Mouse (Mus musculus): Measurements from ENCODE around the gene Cluap1. TPM values are rescaled to one million over a fixed set of nuclear protein-coding genes. Genes with fewer than 3 reads are reported as not detected.

The Cluap1 gene
- polyA plus RNA-seq, 1 experiment from 2014 or later: 14.2 TPM

DNA sequence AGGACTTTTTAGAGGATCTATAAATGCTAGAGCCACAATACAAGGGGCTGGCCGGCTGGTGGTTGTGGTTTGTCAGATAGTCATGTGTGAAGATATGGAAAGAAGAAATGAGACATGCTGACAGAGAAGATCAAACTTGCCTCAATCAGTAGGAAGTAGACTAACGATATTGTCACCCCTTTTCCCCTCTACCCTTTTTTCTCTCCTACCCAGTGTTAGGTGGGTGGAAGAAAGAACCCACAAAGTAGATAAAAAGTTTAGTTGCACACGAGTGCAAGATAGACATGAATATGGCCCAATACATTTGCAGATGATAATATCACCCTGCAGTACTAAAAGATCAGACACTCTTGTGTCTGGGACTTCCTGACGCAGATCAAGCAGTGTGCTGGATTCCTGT lies 79.8 kb downstream of the Cluap1 start:
- Histone ChIP-seq H3K27ac (no peak overlapping the region), H3K36me3 (peaks cover 91% of the 10 kb centered on the region), H3K9ac (no peak overlapping the region), H3K27me3 (no peaks in the 10 kb centered on the region), H3K4me1 (replicated peaks) (no peaks in the 10 kb centered on the region), H3K4me3 (no peak overlapping the region), H3K4me2 (no peak overlapping the region), H3K9me3 (replicated peaks) (no peaks in the 10 kb centered on the region)
- ATAC-seq (replicated peaks; ENCODE audit: insufficient number of reproducible peaks, insufficient read depth, low FRiP score, low read depth): no peak
- WGBS: 82% methylated on average over 4 of the region's 4 CpGs

Small RNAs within 50 kb of the gene (microRNA-seq; reads per million reads assigned to microRNA genes)
- not detected for gene Gm23493

Other genes starting within 250 kb of the Cluap1 start
- gene Mefv, start 190.7 kb upstream of the Cluap1 start, polyA plus RNA-seq (2015; fragmentation: Nextera tagmentation; extraction: Ambion mirVana): 0.09 TPM in 1 of 2 replicates, not detected in the other
- gene Zfp263, start 164.7 kb upstream of the Cluap1 start, polyA plus RNA-seq (2015; fragmentation: Nextera tagmentation; extraction: Ambion mirVana): 26.5 and 33.1 TPM in 2 replicates
- gene Olfr15, start 77.9 kb upstream of the Cluap1 start, polyA plus RNA-seq (2015; fragmentation: Nextera tagmentation; extraction: Ambion mirVana): not detected in 2 replicates
- gene Zfp174, start 61.5 kb upstream of the Cluap1 start, polyA plus RNA-seq (2015; fragmentation: Nextera tagmentation; extraction: Ambion mirVana): 0.71 and 0.77 TPM in 2 replicates
- gene Naa60, start 36.4 kb upstream of the Cluap1 start, polyA plus RNA-seq (2015; fragmentation: Nextera tagmentation; extraction: Ambion mirVana): 29.6 and 40.6 TPM in 2 replicates
- 5.3 and 5.4 TPM in 2 replicates for gene Zfp597, start 24.2 kb upstream of the Cluap1 start, polyA plus RNA-seq (2015; fragmentation: Nextera tagmentation; extraction: Ambion mirVana)
- gene Gm20695, start 24.2 kb upstream of the Cluap1 start, polyA plus RNA-seq (2015; fragmentation: Nextera tagmentation; extraction: Ambion mirVana): 0.58 and 0.93 TPM in 2 replicates
- 7.7 and 8.5 TPM in 2 replicates for gene 1700037C18Rik, start 112 bp upstream of the Cluap1 start, polyA plus RNA-seq (2015; fragmentation: Nextera tagmentation; extraction: Ambion mirVana)
- gene Nlrc3, start 67.8 kb downstream of the Cluap1 start, polyA plus RNA-seq (2015; fragmentation: Nextera tagmentation; extraction: Ambion mirVana): 1.3 and 2.2 TPM in 2 replicates
- 8.3 and 10.6 TPM in 2 replicates for gene Slx4, start 95.0 kb downstream of the Cluap1 start, polyA plus RNA-seq (2015; fragmentation: Nextera tagmentation; extraction: Ambion mirVana)
- 2.5 and 3.7 TPM in 2 replicates for gene Dnase1, start 128.1 kb downstream of the Cluap1 start, polyA plus RNA-seq (2015; fragmentation: Nextera tagmentation; extraction: Ambion mirVana)
- 102 and 110 TPM in 2 replicates for gene Trap1, start 169.0 kb downstream of the Cluap1 start, polyA plus RNA-seq (2015; fragmentation: Nextera tagmentation; extraction: Ambion mirVana)